Mouse (Mus musculus) brain, embryonic 14.5 days (tissue): Measurements from ENCODE around the gene Pomt1.

Experiments used
- CTCF ChIP-seq: fragments of 200-500 bp; IDR thresholded peaks from 2 replicates; pipeline ENCODE4 v1.5.1; 2012; ENCODE audit warnings: inconsistent platforms, mild to moderate bottlenecking, moderate library complexity, borderline replicate concordance; ENCODE audit not compliant: insufficient read depth, insufficient read length; ENCODE audit errors: extremely low read depth
- POLR2A ChIP-seq: fragments of 200-500 bp; IDR thresholded peaks from 2 replicates; pipeline ENCODE4 v1.6.1; 2012; ENCODE audit warnings: mild to moderate bottlenecking, inconsistent platforms, borderline replicate concordance; ENCODE audit not compliant: poor library complexity, insufficient read depth, insufficient read length, severe bottlenecking; ENCODE audit errors: extremely low read depth

- no peak for TF ChIP-seq CTCF
- TF ChIP-seq POLR2A: no peak
Observed at GRCm38 (mm10) chr2:32187019-32187551, 49.3 kb upstream of the Pomt1 start.
